Comparison of ENCODE assay signal across 10 mouse cellular contexts in the genomic region with DNA sequence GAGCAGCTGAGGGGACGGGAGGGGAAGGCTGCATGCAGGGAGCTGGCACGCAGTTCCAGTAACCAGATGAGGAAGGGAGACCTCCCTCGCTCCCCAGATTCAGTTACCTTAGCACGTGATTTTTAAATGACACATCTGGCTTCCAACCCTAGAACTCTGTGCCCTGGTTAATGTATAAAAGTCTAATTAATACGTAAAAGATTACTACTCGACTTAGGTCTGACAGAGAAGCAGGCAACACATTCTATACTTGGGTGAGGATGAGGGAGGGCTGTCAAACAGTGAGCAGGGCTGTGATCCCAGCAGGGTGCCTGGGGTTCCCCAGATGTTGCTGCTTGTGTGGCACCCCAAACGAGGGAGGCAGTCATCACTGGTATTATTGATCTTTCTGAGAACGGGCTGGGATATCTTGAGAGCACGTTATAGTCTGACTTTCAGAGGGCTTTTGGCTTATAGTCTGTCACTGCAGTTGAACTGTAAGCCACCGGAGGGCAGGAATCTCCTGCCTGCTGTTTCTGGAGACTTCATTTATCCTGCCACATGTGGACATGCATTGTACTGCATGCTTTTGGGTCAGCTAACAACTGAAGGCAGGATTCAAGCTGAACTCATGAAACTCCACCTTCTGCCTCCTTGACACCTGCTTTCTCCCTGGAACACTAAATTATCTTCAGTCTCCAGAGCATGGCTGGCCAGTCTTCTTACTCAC.
DNase-seq lines count a peak whose midpoint lies in the region; ATAC-seq and TF ChIP-seq lines count a peak whose summit lies in the region.
"Had no signal": no experiment of that assay in that cellular context is flagged by ENCODE, and none has a peak within 500 bp of the region (broad histone marks: within the 10 kb centered on the region; RNA-seq: fewer than 3 reads in every experiment).

No protein-coding gene starts in this region.

- H3K27me3 ChIP-seq in cerebellum, adult 2 months (ENCODE audit: control insufficient read depth, insufficient read depth, low read length), result no peaks in the 10 kb centered on the region
- no peaks in the 10 kb centered on the region for H3K27me3 ChIP-seq in kidney, embryonic 16.5 days (ENCODE audit: insufficient read depth, low read length)
- H3K27me3 ChIP-seq: heart, embryonic 13.5 days; neural tube, embryonic 12.5 days had no signal

- ATAC-seq in kidney, embryonic 16.5 days (ENCODE audit: low FRiP score, low TSS enrichment), result peak; percentile 88
- no peak for ATAC-seq in monocyte, adult 5-6 weeks (replicated peaks; ENCODE audit: insufficient number of reproducible peaks, low FRiP score, low TSS enrichment, poor library complexity, severe bottlenecking)

- DNase-seq in cerebellum, adult 2 months, result no peak
- DNase-seq in cerebellum, adult 8-10 months, result no peak
- peak; percentile 59 for DNase-seq in lung, postnatal 10 days
- DNase-seq in lung, postnatal 25 days (ENCODE audit: low spot score), result no peak
- peak; percentile 42 for DNase-seq in brain, embryonic 14.5 days (ENCODE audit: low read depth)
- no peak for DNase-seq in left cerebral cortex, adult 8-10 months (ENCODE audit: low spot score in 2 of 2)

- H3K4me2 ChIP-seq in kidney, embryonic 16.5 days (replicated peaks; ENCODE audit: low read depth, low read length), result no peak overlapping the region
- H3K4me2 ChIP-seq: heart, embryonic 13.5 days; neural tube, embryonic 12.5 days had no signal

- no peak overlapping the region for H3K4me3 ChIP-seq in cerebellum, adult 2 months (replicated peaks; ENCODE audit: insufficient read depth, low read depth, low read length)
- no peak overlapping the region for H3K4me3 ChIP-seq in kidney, embryonic 16.5 days (ENCODE audit: low read length)
- H3K4me3 ChIP-seq: heart, embryonic 13.5 days; neural tube, embryonic 12.5 days had no signal

- H3K36me3 ChIP-seq in kidney, embryonic 16.5 days (ENCODE audit: insufficient read depth, low read length), result 0 out of 2 replicates have a peak, but pooled peaks cover 4% of the 10 kb centered on the region
- H3K36me3 ChIP-seq: heart, embryonic 13.5 days had no signal

- H3K9ac ChIP-seq in kidney, embryonic 16.5 days (replicated peaks; ENCODE audit: low read length), result no peak overlapping the region
- H3K9ac ChIP-seq: heart, embryonic 13.5 days; neural tube, embryonic 12.5 days had no signal

- H3K27ac ChIP-seq in cerebellum, adult 2 months (ENCODE audit: insufficient read depth, low read length), result no peak overlapping the region
- H3K27ac ChIP-seq in kidney, embryonic 16.5 days (ENCODE audit: low read length), result 0 out of 2 replicates have a peak overlapping the region, but pooled peaks have one; percentile 6
- H3K27ac ChIP-seq: heart, embryonic 13.5 days; neural tube, embryonic 12.5 days had no signal

- TF ChIP-seq POLR2A in cerebellum, adult 2 months (IDR thresholded peaks at IDR 0.05; ENCODE audit: borderline replicate concordance, insufficient read depth, low read length), result no peak
- TF ChIP-seq POLR2A in brain, embryonic 14.5 days (IDR thresholded peaks at IDR 0.05; ENCODE audit: borderline replicate concordance, extremely low read depth, insufficient read depth, insufficient read length, poor library complexity, severe bottlenecking), result no peak

- 86% methylated on average over 10 of the region's 10 CpGs for WGBS in cerebellum, adult 2 months
- 63% methylated on average over 10 of the region's 10 CpGs for WGBS in kidney, embryonic 16.5 days

- H3K9me3 ChIP-seq in kidney, embryonic 16.5 days (ENCODE audit: low read length), result no peaks in the 10 kb centered on the region
- H3K9me3 ChIP-seq: heart, embryonic 13.5 days; neural tube, embryonic 12.5 days had no signal

- peak; percentile 21; the same call in 1 of the 2 replicates for TF ChIP-seq CTCF in cerebellum, adult 2 months (IDR thresholded peaks at IDR 0.05; ENCODE audit: borderline replicate concordance, insufficient read depth, low read depth, low read length)
- TF ChIP-seq CTCF in brain, embryonic 14.5 days (IDR thresholded peaks at IDR 0.05; ENCODE audit: borderline replicate concordance, extremely low read depth, insufficient read depth, insufficient read length), result peak; percentile 59; the same call in 1 of the 2 replicates

- peaks cover 21% of the 10 kb centered on the region for H3K4me1 ChIP-seq in cerebellum, adult 2 months (ENCODE audit: control insufficient read depth, insufficient read depth, low read length)
- peaks cover 13% of the 10 kb centered on the region for H3K4me1 ChIP-seq in kidney, embryonic 16.5 days (ENCODE audit: insufficient read depth, low read length)

Comparison
In these comparisons a context has a peak if more than half of its experiments do, and no peak if none do; other contexts are left out.
1. DNase-seq: peak in lung, postnatal 10 days (single experiment) and brain, embryonic 14.5 days (single experiment); none in cerebellum, adult 2 months (0 of 2), cerebellum, adult 8-10 months (single experiment), lung, postnatal 25 days (single experiment) and left cerebral cortex, adult 8-10 months (0 of 2).